Mouse (Mus musculus): ENCODE measurements around the gene Irf2bp2. TPM values are rescaled to one million over a fixed set of nuclear protein-coding genes. Genes with fewer than 3 reads are reported as not detected.
A peak's percentile ranks its signal among the peaks of the same experiment; 100 is the strongest.
"Not testable (repeated sequence)": the region's sequence is repeated elsewhere in the genome, so short reads cannot be mapped to it uniquely, and the experiment has no call there.

Irf2bp2 gene
- total RNA-seq, 1 experiment from 2014 or later = 97.2 TPM

DNA sequence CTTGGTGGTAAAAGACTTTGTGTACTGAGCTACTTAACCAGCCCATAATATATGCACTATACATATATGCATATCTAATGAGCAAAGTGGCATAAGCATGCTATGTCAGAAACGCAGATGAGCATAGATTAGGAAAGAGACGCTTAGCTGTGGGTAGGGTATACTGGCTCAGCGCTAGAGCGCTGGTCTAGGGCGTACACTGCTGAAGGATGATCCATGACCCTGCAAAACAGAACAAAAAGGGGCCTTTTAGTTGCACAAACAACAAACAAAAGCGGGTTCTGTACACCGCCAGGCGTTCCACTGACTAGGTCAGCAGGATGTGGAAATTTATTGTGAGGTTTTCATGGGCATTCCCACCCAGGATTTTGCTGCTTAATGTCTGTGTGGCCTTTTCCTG lies 8.9 kb upstream of the Irf2bp2 start:
- no peak for DNase-seq

DNA sequence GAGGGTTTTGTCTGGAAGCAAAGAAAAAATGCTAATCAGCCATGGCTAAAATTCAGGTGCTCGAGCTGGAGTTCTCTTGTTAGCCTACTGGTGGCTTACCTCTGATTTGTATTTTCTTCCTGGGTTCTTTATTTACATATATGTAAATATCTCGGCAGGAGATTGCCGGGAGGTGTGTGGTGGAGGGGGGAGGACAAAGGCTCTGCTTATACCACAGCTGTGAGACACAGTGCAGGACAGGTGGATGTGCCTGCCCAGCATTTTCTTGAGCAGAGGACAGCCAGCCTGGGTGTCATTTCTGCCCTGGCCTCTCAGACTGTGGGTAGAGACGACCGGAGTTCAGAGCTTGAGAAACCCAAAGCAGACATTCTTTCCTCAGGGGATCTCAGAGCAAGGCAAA lies 7.5 kb upstream of the Irf2bp2 start:
- no peak for DNase-seq

DNA sequence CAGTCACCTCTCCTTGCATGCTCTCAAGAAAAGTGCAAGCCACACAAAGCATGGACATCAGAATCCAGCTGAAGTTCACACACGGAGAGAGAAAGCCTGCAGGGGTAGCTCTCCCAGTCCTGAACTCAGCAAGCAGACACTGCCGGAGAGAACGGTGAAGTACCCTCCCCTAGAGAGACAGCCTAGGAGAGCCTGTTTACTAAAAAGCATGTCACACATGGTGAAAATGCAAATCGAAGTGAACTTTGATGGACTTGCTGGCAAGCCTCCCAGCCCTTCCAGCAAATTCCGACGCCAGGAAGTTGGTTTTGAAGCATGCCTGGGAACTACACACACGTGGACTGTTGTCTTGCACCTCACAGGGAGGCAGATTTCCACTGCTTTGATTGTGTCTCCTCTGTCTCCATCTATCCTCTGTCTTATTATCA lies 7.0 kb upstream of the Irf2bp2 start:
- peak; percentile 50 for DNase-seq

DNA sequence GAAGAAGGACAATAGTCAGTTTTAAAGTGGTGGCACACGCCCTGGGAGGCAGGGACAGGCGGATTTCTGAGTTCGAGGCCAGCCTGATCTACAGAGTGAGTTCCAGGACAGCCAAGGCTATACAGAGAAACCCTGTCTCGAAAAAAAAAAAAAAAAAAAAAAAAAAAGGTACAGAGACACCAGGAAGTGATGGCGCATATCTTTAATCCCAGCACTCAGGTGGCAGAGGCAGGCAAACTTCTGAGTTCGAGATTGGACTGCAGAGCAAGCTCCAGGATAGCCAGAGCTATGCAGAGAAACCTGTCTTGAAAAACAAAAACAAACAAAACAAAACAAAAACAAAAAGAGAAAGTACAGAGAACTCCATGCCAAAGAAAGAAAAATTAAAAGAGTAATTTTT lies 6.6 kb upstream of the Irf2bp2 start:
- DNase-seq = not testable (repeated sequence)

DNA sequence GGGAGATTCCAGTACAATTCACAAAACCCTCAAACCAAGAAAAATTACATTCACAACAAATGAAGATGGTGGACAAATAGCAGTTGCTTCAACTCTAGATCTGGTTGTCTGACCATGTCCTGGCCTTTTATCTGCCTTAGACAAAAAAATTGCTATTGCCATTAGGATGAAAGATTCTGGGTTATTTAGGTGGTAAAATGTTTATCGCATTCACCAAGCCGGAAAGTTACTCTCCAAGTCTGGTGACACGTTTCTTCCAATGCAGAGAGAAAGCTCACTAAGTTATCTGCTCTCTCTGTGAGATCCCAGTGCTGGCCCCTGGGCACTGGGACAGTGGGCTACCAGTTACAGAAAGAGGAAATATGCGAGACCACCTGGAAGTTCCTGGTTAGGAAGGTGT lies 5.5 kb upstream of the Irf2bp2 start:
- DNase-seq = no peak

DNA sequence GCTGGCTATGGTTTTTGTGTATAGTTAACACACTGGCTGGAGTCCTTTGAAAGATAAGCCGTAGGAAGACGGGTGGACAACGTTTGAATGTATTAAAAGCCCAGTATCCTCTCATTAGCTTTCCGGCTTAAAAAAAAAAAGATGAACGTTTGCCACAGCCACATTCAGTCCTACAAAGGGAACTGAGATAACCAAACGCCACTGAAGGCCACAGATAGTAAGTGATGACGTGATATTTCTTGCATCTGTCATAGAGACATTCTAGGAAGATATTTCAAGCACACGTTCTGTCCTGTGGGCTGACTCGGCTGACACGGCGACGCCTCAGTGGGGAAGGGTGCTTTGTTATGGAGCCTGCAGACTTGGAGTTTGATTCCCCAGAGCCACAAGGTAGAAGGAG lies 4.4 kb upstream of the Irf2bp2 start:
- peak; percentile 46 for DNase-seq

DNA sequence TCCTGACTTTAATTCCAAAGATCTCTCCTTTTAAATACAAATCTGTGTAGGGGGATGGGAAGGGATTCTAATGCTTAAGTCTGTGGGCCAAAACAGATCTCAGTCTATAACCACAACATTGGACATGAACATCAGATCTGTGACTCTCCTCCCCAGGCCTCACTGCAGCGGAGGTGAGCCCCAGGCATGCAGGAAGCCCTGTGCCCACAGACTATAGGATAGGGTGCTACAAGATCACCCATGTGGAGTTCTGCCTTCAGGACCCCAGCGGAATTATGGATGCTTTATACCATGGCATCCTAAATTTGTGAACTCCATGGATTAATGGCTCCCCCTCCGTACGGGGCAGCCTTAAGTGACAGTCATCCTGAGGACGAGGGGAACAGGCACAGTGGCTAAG lies 2.9 kb upstream of the Irf2bp2 start:
- no peak for DNase-seq

DNA sequence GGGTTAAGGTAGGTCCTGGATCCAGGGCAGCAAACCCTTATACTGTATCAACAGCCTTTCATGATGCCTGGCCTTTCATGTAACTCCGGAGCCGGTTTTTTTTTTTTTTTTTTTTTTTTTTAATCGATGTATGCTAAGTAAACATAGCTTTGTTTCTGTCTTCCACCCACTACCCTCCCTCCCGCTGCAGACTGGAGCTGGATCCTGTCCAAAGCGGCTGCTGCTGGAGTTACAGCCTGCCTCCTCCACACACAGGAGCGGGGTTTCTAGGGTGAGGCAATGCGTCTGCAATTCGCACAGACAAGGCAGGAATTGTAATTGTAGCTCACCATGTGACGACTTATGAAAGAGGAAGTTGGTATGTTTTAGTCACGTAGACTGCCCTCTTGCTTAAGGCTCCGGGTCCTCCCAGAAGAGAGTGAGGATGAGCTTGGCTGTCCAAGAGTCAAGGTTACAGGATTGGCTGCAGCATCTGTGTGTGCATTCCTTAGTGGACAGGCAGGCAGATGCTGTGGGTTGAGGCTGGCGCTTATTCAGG lies 2.4 kb upstream of the Irf2bp2 start:
- DNase-seq = peak; percentile 93

DNA sequence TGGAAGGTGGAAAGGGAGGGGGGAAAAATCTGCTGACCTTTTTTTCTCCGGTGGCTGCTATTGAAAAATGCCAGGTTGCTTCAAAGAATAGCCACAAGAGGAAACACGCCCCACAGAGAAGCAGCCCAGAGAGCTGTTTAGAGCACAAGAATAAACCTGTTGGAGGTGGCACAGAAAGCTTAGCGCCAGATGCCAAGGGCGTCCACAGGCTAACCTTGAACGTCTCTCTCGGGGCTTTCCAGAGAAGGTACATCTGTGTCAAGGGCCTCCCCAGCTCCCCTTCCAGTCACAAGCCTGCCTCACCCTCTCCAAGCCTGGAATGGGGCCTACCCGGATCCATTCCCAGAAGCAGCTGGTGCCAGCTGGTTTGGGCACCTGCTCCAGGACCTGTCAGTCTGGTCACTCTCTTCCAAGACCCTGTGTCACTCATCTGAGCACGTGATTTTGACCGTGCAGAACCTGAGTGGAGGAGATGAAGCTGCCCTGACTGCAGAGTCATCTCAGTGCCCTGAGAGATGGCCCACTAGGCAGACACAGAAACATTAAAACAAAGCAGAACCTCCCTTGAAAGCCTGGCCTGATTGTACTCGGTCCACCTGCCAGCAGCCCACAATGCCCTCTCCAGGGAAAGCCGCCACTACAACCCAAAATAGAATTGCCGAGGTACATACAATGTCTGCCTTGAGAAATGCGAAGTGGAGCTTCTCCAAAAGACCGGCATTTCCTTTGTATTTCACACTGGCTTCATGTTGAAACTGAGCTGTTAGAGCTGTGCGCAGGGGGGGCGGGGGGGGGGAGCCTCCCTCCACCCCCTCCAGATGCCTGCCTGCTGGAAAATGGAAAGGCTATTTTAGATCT lies 1.6 kb upstream of the Irf2bp2 start:
- peak; percentile 83 for DNase-seq

DNA sequence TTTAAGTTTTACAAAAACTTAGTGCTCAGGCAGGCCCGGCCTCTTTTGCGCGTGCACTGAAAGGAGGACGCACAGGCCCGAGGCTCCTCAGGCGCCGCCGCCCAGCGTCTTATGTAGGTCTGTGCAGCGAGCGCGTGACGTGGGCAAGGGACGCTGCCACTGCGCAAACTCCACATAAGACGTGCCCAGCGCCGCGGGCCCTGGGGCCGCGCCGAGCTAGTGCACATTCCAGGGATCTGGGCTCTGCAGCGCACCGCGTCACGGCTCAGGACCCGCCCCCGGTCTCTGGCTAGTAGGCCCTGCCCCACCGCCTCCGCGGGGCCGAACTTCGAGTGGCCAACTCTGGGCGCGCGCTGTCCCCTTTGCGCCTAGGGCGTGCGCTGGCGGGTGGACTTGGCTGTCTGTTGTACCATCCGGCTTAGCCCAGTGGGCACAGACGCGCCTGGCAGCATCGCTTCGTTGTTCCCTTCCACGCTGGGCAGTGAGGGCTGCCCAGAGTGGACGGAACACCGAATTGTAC lies 755 bp upstream of the Irf2bp2 start:
- peak; percentile 99 for DNase-seq

DNA sequence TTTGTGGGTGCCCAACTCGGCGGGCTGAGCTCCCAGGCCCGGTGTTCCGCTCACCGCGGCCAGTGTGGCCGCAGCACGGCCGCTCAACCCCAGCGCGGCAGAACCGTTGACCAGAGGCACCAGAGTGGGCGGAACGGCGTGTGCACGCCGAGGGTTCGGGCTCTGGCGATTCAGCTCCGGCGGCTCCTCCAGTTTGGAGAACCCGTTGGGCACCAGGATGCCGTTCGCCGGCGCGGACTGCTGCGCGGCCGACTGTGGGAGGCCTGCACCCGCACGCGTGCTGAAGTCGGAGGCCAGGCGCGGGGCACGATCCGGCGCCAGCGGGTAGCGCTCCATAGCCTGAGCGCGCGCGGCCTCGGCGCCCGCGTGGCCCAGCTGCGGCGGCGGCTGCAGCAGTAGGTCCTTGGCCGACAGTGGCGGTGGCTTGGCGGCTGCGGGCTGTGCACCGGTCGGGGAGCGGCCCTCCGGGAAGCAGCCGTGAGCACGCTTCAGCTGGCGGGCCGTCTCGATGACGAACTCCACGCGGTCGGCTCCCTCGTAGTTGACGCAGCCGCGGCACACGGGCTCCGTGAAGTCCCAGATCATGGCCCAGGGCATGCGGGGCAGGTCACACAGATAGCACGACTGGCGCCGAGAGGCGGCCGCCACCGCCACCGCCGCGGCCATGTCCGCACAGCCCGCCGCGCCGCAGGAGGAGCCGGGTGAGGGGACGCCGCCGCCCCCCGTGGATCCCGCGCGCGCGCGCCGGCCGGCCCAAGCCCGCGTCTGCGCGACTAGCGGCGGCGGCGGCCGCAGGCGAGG lies 815 bp downstream of the Irf2bp2 start:
- DNase-seq = peak; percentile 65

DNA sequence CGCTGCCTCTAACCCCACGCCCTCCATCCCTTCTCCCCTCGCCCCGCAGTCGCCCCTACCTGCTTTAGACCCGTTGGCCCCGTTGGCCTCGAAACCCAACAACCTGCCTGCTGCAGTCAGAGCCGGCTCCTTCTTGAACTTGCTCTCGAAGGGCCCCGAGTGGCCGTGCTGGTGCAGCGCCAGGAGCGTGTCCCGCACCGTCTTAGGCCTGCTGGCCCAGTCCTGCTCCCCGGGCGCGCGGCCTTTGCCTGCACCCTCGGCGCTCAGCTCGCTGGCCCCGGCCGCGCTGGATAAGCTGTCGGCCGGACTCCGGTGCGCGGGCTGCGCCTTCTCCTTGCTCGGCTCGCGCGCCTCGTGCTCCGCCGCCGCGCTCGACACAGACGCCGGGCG lies 1.4 kb downstream of the Irf2bp2 start:
- DNase-seq = peak; percentile 63

DNA sequence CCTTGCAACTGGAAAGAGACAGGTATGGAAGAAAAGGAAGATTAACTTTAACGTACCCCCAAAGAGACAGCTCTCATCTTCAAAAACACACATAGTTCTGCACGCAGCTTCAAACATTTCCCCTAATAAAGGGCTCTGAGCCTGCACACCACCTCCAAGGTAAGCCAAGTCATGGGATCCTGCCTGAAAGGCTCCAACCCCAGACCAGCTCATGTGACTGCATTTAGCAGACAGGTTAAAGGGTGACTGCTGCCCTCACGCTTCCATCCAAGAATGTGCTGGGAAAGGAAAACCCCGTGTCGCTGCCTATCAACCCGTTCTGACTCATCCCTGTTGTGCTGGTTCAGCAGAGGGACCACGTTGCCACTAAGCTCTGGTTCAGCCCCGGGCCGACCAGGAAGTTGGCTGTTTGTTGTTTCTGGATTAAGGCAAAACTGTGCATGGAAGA lies 1.9 kb downstream of the Irf2bp2 start:
- DNase-seq = peak; percentile 86

DNA sequence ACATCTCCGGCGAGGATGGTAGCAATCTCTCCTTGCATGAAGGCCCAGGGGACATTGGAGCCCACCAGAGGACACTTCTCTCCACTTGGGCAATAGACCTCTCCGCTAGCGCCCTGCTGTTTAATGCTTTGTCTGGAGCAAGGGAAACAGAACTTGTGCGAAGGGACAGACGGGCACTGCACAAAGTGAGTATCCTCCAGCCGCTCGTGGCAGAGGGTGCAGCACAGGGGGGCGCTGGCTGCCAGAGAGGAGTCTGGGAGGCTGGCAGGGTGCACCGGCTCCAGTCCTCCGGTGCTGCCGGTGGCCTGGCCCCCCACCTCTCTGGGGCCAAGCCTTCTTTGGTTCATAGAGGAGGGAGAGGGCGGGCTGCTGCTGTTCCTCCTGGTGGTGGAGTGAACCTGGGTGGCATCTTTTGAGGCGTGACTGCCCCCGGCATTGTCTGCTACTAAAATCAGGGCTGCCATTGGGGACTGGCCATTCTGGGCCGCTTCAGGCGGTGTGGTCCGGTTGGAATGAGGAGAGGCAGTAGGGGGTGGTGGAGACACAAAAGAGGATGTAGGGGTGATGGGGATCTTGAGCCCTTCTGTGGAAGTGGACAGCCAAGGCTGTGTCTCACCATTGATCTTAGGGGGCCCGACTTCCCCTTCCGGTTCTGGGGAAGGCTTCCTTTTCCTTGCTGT lies 2.5 kb downstream of the Irf2bp2 start:
- DNase-seq = peak; percentile 73

DNA sequence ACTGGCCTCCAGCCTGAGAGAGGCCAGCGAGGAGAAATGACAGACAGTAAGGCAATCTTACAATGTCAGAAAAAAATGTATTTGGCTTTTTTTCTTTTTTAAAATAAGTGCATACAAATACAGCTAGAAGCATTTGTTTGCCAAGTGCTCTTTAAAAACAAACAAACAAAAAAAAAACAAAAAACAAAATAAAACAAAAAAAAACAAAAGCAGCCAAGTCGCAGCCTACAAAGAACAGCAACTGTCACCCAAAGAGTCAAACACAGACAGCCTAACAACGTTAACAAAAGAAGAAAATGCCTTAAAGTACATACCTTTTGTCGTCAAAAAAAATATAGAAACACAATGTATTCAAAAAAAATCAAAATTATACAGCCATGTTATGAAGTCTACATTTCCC lies 3.2 kb downstream of the Irf2bp2 start:
- DNase-seq = no peak

DNA sequence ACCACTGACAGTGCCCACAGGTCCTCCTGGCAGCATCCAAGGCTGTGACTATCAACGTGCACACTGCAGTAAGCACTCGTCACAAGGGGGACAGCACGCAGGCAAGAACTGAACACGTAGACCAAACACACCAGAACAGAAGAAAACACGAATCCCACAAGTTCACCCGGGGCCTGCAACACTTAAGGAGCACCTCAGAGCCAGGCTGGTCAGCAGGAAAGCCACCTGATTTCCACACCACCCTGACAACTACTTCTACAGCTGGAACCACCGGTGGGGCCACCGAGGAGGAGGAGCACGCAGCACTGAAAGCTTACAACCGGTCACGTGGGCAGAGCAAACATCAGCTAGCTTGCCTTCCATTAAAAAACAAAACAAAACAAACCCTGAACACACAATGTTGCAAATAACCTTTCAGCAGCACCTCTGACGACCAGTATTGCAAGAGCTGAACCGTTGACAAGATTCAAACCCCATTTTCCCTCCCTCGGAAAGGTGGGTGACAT lies 3.7 kb downstream of the Irf2bp2 start:
- peak; percentile 74 for DNase-seq

DNA sequence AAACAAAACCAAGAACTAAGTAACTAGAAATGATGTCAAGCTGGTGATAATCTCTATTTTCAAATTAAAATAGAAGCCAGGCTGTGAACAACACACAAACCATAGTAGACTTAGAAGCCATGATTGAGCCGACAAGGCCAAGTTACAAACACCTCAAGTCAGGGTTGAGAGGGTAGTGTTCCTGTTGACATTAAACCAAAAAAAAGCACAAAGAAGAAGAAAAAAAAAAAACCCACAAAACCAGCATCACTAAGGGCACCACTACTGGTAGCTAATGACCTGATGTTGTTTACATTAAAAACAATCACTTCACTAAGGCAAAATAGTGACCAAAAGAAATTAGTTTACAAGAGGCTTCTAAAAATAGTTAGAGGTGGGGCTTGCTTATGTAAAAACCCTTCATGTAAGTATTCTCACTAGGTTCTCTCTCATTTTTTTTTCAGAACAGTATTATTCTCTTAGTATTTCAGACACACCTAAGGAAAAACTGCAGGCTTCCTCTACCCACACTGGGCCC lies 4.2 kb downstream of the Irf2bp2 start:
- no peak for DNase-seq

DNA sequence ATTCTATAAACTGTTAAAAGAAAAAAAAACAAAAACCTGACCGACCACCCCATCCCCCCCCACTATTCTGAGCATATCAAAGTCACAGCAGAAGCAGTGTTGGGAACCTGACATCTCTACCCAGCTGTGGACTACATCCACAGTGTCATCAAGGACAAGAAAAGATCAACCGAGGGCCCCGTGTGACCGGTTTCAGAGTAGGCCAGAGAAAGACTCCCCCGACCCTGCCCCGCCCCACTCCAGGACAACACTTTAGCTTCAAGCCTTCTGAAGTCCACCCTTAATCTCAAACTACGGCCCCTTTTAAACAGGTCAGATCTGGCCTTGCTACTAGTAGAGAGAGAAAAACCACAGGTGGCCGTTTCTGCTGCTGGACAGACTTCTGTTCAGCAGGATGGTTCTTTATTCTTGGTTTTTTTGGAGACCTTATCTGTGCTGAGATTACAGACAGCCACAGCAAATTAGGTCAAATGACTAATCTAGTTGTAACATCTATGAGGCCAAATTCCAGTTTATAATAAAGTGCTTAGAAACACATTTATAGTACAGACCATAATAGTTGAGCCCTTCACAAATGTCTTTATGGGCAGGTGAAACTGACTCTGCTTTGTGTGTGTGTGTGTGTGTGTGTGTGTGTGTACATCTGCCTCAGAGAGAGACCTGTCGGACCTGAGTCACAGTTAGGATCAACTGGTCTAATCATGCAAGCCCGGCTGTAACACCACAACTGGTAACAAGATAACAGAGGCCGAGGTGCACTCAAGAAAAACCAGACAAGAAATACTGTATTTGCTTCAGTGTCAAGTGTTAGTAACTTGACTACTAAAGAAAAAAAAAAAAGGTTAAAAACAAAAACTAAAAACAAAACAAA lies 4.9 kb downstream of the Irf2bp2 start:
- peak; percentile 57 for DNase-seq

DNA sequence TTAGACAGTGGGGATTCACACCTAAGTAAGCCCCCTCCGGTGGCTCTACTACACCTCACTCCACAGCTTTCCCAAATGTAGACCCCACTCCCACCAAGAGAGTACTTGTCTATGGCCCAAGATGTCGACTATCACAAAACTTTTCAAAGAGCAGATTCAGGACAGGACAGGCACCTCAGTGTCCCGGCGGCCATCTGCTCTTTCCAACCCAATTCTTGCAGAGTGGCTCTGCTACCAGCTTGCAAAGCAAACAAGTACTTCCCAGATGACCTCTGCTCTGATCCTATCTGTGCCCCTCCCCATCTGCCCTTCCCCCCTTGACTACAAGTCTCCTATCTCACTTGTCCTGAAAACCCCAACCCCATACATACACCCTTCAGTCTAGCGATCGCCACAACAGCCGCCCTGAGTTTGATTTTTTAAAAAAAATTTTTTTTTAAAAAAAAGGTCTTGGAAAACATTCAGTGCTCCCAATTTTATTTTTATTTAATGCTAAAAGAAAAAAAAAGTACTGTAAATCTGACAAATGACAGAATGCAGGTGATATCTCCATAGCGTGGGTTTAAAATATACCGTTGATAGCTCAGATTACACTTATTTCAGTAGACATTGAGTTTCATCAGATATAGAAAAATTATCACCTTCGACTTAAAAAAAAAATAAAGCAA lies 5.8 kb downstream of the Irf2bp2 start:
- DNase-seq = peak; percentile 25

Measured in adrenal gland, postnatal 14 days (tissue).